Mouse (Mus musculus) midbrain, postnatal 0 days (tissue): ENCODE results near the gene Gm4756. TPM values are rescaled to one million over a fixed set of nuclear protein-coding genes. Genes with fewer than 3 reads are reported as not detected.
"Not testable (repeated sequence)": the region's sequence is repeated elsewhere in the genome, so short reads cannot be mapped to it uniquely, and the experiment has no call there.

ENCODE experiments used
- ATAC-seq: fragments of 200-750 bp; cut with Nextera tagmentation; 2 replicates; pipeline ENCODE4 v1.8.0; 2017; ENCODE audit warnings: moderate number of reproducible peaks, mild to moderate bottlenecking, moderate TSS enrichment, moderate library complexity; ENCODE audit not compliant: low FRiP score
- DNase-seq: peaks from one replicate; pipeline ENCODE4 v3.0.0-alpha.2; 2015; ENCODE audit warnings: low spot score
- H3K27ac ChIP-seq: fragments of 300-500 bp; sonication (generic); 2 replicates; pipeline ENCODE4 v1.5.1; 2014; ENCODE audit warnings: low read depth, mild to moderate bottlenecking, low read length, mixed read lengths
- H3K27me3 ChIP-seq: fragments of 300-500 bp; sonication (generic); 2 replicates; pipeline ENCODE4 v1.6.1; 2014; ENCODE audit warnings: low read length, control low read depth, mixed read lengths; ENCODE audit not compliant: insufficient read depth
- H3K36me3 ChIP-seq: fragments of 300-500 bp; sonication (generic); 2 replicates; pipeline ENCODE4 v1.6.1; 2014; ENCODE audit warnings: low read length, control low read depth, mixed read lengths; ENCODE audit not compliant: insufficient read depth
- H3K4me1 ChIP-seq: fragments of 300-500 bp; sonication (generic); 2 replicates; pipeline ENCODE4 v1.6.1; 2014; ENCODE audit warnings: mild to moderate bottlenecking, control low read depth, antibody characterized with exemption, low read length, mixed read lengths; ENCODE audit not compliant: insufficient read depth
- H3K4me2 ChIP-seq: fragments of 300-500 bp; sonication (generic); 2 replicates; pipeline ENCODE4 v1.6.1; 2014; ENCODE audit warnings: low read depth, mild to moderate bottlenecking, low read length, mixed read lengths; ENCODE audit not compliant: poor library complexity, severe bottlenecking
- H3K4me3 ChIP-seq: fragments of 300-500 bp; sonication (generic); 2 replicates; pipeline ENCODE4 v1.5.1; 2014; ENCODE audit warnings: low read depth, mild to moderate bottlenecking, low read length, moderate library complexity
- H3K9ac ChIP-seq: fragments of 300-500 bp; sonication (generic); replicated peaks from 2 replicates; pipeline ENCODE4 v1.6.1; 2014; ENCODE audit warnings: mild to moderate bottlenecking, low read length, moderate library complexity, mixed read lengths; ENCODE audit not compliant: poor library complexity, severe bottlenecking
- H3K9me3 ChIP-seq: fragments of 300-500 bp; sonication (generic); 2 replicates; pipeline ENCODE4 v1.6.1; 2016; ENCODE audit warnings: low read length, control low read depth
- CTCF ChIP-seq: IDR thresholded peaks from 2 replicates; pipeline ENCODE4 v1.5.1; 2016; ENCODE audit warnings: antibody characterized with exemption, mild to moderate bottlenecking
- WGBS: fragments of 180-500 bp; shearing (Covaris S2); extraction: QIAGEN DNeasy Blood & Tissue Kit; methylation state at CpG from one replicate; pipeline ENCODE4 v1.1.7; 2014; 5-methylcytosine and 5-hydroxymethylcytosine counted together
- polyA plus RNA-seq: library from polyadenylated mRNA; unstranded; fragments of >200 nt; fragmentation: Nextera tagmentation; extraction: Ambion mirVana; gene quantifications from 2 replicates; pipeline ENCODE4 v1.2.1, GENCODE M21; 2015
- total RNA-seq: library from RNA; depleted of rRNA; stranded (reverse); fragments of >200 nt; gene quantifications from 2 replicates; pipeline ENCODE4 v1.2.3, GENCODE M21; 2014; rRNA removed

Gene Gm4756
- total RNA-seq (not detected in 2 replicates), polyA plus RNA-seq (not detected in 2 replicates)

DNA sequence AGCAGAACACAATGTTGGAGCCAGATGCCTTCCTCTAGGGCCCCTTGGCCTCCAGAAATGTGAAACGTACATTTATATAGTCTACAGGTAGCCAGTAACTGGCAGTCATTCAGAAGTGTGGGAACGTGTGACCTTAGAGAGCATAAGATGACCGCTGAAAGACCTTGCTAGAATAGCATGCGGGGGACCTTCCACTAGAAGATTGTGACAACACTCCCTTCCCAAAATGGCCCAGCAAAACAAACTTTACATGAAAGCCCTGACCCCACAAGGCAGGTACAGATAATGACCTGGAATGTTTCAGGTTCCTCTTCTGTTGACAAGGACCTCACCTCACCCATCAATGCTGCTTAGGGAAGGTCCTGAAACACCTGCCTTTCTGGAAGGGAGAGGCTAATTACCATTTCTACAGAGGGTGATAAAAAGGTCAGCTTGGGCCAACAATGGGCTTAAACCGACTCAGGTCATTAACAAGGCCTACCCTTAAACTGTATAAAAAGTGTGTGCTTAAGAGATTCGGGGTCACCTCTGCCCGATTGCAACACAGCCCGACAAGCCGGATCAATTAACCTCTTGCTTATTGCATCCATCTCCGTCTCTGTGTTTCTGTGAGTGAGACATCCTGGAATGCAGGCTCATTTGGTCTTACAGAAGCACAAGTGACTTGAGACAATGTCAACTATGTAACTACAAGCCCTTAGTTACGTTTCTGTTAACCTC lies at the start of gene Gm4756:
Gene Gm4756 (minus strand): TSS at position 51 of the 720 bp plus-strand sequence.
- Histone ChIP-seq H3K36me3 (no peaks in the 10 kb centered on the region), H3K4me3 (no peak within 1 kb of the TSS), H3K4me2 (no peak within 1 kb of the TSS), H3K9me3 (0 out of 2 replicates have a peak, but pooled peaks cover 4% of the 10 kb centered on the region), H3K9ac (no peak within 1 kb of the TSS), H3K27ac (no peak within 1 kb of the TSS), H3K4me1 (no peaks in the 10 kb centered on the region), H3K27me3 (no peaks in the 10 kb centered on the region)
- DNase-seq (no peak), ATAC-seq (no peak)
- WGBS = 81% methylated on average over 11 of the region's 11 CpGs
- TF ChIP-seq CTCF = no peak

GRCm38 (mm10) chr12:72694901-72695463 lies 45.5 kb upstream of the Gm4756 start:
- Histone ChIP-seq H3K27ac (no peak overlapping the region), H3K4me1 (no peaks in the 10 kb centered on the region), H3K27me3 (no peaks in the 10 kb centered on the region), H3K9me3 (no peaks in the 10 kb centered on the region), H3K36me3 (no peaks in the 10 kb centered on the region), H3K4me2 (no peak overlapping the region), H3K4me3 (no peak overlapping the region), H3K9ac (no peak overlapping the region)
- no peak for ATAC-seq
- 57% methylated on average over 9 of the region's 9 CpGs for WGBS
- peak; percentile 24 for DNase-seq
- peak; percentile 31 for TF ChIP-seq CTCF

DNA sequence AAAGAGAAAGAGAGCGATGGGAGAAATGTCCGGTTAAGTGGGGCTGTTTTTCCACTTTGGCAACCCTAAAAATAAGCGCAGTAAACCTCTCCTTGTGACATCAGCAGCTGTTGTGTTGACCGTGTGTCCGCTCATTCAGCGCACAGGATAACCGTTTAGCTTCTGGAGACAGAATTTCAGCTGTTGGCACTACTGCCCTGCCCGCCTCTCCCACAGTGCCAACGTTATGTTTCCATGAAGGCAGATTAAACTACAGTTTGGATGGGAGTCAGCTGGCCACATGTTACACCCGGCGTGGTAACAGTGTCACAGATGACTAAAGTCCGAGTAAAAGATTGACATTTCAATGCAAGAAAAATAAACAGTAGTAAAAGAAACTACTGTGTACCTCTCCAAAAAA lies 45.0 kb upstream of the Gm4756 start:
- peak; percentile 38 for DNase-seq
- H3K36me3 ChIP-seq = no peaks in the 10 kb centered on the region
- H3K9me3 ChIP-seq = no peaks in the 10 kb centered on the region
- no peak for TF ChIP-seq CTCF
- 75% methylated on average over 12 of the region's 12 CpGs for WGBS
- no peak overlapping the region for H3K9ac ChIP-seq
- H3K4me2 ChIP-seq = no peak overlapping the region
- no peak overlapping the region for H3K27ac ChIP-seq
- no peak for ATAC-seq
- H3K4me1 ChIP-seq = no peaks in the 10 kb centered on the region
- H3K27me3 ChIP-seq = no peaks in the 10 kb centered on the region
- no peak overlapping the region for H3K4me3 ChIP-seq

- 45% methylated on average over 6 of the region's 6 CpGs for WGBS
- ATAC-seq = no peak
- Histone ChIP-seq H3K4me3 (no peak overlapping the region), H3K27me3 (no peaks in the 10 kb centered on the region), H3K27ac (no peak overlapping the region), H3K9ac (no peak overlapping the region), H3K36me3 (no peaks in the 10 kb centered on the region), H3K4me1 (no peaks in the 10 kb centered on the region), H3K9me3 (no peaks in the 10 kb centered on the region), H3K4me2 (no peak overlapping the region)
- TF ChIP-seq CTCF = peak; percentile 73
- DNase-seq = peak; percentile 75
These were observed 44.4 kb upstream of the Gm4756 start for GRCm38 (mm10) chr12:72693895-72694294.

GRCm38 (mm10) chr12:72688281-72688680 lies 38.8 kb upstream of the Gm4756 start:
- H3K4me3 ChIP-seq, H3K9me3 ChIP-seq, H3K4me2 ChIP-seq, DNase-seq, H3K4me1 ChIP-seq, H3K27ac ChIP-seq, H3K9ac ChIP-seq, H3K27me3 ChIP-seq, H3K36me3 ChIP-seq, ATAC-seq: not testable (repeated sequence)
- WGBS = 10% methylated on average over 2 of the region's 2 CpGs

GRCm38 (mm10) chr12:72687741-72688140 lies 38.3 kb upstream of the Gm4756 start:
- H3K27ac ChIP-seq, H3K36me3 ChIP-seq, H3K4me2 ChIP-seq, H3K9me3 ChIP-seq, DNase-seq, ATAC-seq, H3K9ac ChIP-seq, H3K27me3 ChIP-seq, H3K4me1 ChIP-seq, H3K4me3 ChIP-seq: not testable (repeated sequence)
- WGBS = 10% methylated on average over 6 of the region's 6 CpGs

GRCm38 (mm10) chr12:72686566-72686965 lies 37.1 kb upstream of the Gm4756 start:
- H3K27me3 ChIP-seq, H3K9ac ChIP-seq, H3K4me3 ChIP-seq, ATAC-seq, H3K4me1 ChIP-seq, H3K36me3 ChIP-seq, DNase-seq, H3K4me2 ChIP-seq, H3K9me3 ChIP-seq, H3K27ac ChIP-seq: not testable (repeated sequence)
- 79% methylated on average over 4 of the region's 4 CpGs for WGBS
